Mouse (Mus musculus) embryonic facial prominence, embryonic 14.5 days (tissue): ENCODE data around the gene Ccl3. TPM values are rescaled to one million over a fixed set of nuclear protein-coding genes. Genes with fewer than 3 reads are reported as not detected.

Experiments
- ATAC-seq: fragments of 200-750 bp; cut with Nextera tagmentation; 2 replicates; pipeline ENCODE4 v1.8.0; 2017; ENCODE audit warnings: low read depth, moderate number of reproducible peaks, moderate TSS enrichment
- DNase-seq: peaks from one replicate; pipeline ENCODE4 v3.0.0-alpha.2; 2015; ENCODE audit warnings: low spot score
- H3K27ac ChIP-seq: fragments of 300-500 bp; sonication (generic); replicated peaks from 2 replicates; pipeline ENCODE4 v1.5.1; 2014; ENCODE audit warnings: low read depth, mild to moderate bottlenecking, low read length, moderate library complexity
- H3K27me3 ChIP-seq: fragments of 300-500 bp; sonication (generic); replicated peaks from 2 replicates; pipeline ENCODE4 v1.6.1; 2014; ENCODE audit warnings: low read length; ENCODE audit not compliant: control insufficient read depth, insufficient read depth
- H3K36me3 ChIP-seq: fragments of 300-500 bp; sonication (generic); 2 replicates; pipeline ENCODE4 v1.6.1; 2014; ENCODE audit warnings: low read length, mixed read lengths; ENCODE audit not compliant: control insufficient read depth, insufficient read depth
- H3K4me1 ChIP-seq: fragments of 300-500 bp; sonication (generic); 2 replicates; pipeline ENCODE4 v1.6.1; 2014; ENCODE audit warnings: antibody characterized with exemption, low read length; ENCODE audit not compliant: control insufficient read depth, insufficient read depth
- H3K4me2 ChIP-seq: fragments of 300-500 bp; sonication (generic); 2 replicates; pipeline ENCODE4 v1.6.1; 2014; ENCODE audit warnings: low read depth, mild to moderate bottlenecking, low read length, moderate library complexity, mixed read lengths
- H3K4me3 ChIP-seq: fragments of 300-500 bp; sonication (generic); 2 replicates; pipeline ENCODE4 v1.5.1; 2014; ENCODE audit warnings: low read depth, mild to moderate bottlenecking, low read length
- H3K9ac ChIP-seq: fragments of 300-500 bp; sonication (generic); 2 replicates; pipeline ENCODE4 v1.6.1; 2014; ENCODE audit warnings: low read depth, mild to moderate bottlenecking, low read length, moderate library complexity, mixed read lengths
- H3K9me3 ChIP-seq: fragments of 300-500 bp; sonication (generic); 2 replicates; pipeline ENCODE4 v1.6.1; 2016; ENCODE audit warnings: low read length; ENCODE audit not compliant: control insufficient read depth
- WGBS: fragments of 180-500 bp; shearing (Covaris S2); extraction: QIAGEN DNeasy Blood & Tissue Kit; methylation state at CpG from one replicate; pipeline ENCODE4 v1.1.7; 2014; 5-methylcytosine and 5-hydroxymethylcytosine counted together
- polyA plus RNA-seq: library from polyadenylated mRNA; unstranded; fragments of >200 nt; fragmentation: Nextera tagmentation; extraction: Ambion mirVana; gene quantifications from 2 replicates; pipeline ENCODE4 v1.2.1, GENCODE M21; 2014

The Ccl3 gene
- 0.93 and 1.7 TPM in 2 replicates for polyA plus RNA-seq

GRCm38 (mm10) chr11:83649305-83649841 is at the start of gene Ccl3:
TSS of gene Ccl3 (minus strand) at chr11:83649355.
- Histone ChIP-seq H3K9ac (no peak within 1 kb of the TSS), H3K27me3 (no peaks in the 10 kb centered on the region), H3K4me2 (no peak within 1 kb of the TSS), H3K4me3 (no peak within 1 kb of the TSS), H3K27ac (no peak within 1 kb of the TSS), H3K9me3 (no peaks in the 10 kb centered on the region), H3K4me1 (no peaks in the 10 kb centered on the region), H3K36me3 (no peaks in the 10 kb centered on the region)
- 82% methylated on average over 8 of the region's 8 CpGs for WGBS
- ATAC-seq = no peak
- DNase-seq = no peak

DNA sequence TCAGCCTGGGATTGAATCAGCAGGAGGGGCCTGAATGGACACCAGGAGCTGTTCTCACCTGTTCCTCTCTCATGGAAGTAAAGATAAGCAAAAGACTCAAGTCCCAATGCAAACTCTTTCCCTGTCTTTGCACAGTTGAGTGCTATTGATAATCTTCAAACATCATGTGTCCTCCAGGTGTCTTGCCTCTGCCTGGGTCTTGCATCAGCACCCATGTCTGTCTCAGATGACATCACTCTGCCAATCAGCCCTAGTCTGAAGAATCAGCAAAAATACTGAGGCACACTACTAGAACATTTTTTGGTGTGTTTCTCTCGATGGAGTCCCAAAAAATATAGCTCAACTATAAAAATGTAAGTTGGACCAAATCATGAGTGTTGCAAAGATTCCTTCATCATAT is 42.9 kb upstream of the Ccl3 start:
- H3K9me3 ChIP-seq = no peaks in the 10 kb centered on the region
- no peak for ATAC-seq
- no peaks in the 10 kb centered on the region for H3K4me1 ChIP-seq
- 58% methylated on average over 1 of the region's 1 CpGs for WGBS
- H3K9ac ChIP-seq = no peak overlapping the region
- H3K4me3 ChIP-seq = no peak overlapping the region
- H3K4me2 ChIP-seq = no peak overlapping the region
- H3K27ac ChIP-seq = no peak overlapping the region
- H3K36me3 ChIP-seq = no peaks in the 10 kb centered on the region
- no peak for DNase-seq
- no peaks in the 10 kb centered on the region for H3K27me3 ChIP-seq

DNA sequence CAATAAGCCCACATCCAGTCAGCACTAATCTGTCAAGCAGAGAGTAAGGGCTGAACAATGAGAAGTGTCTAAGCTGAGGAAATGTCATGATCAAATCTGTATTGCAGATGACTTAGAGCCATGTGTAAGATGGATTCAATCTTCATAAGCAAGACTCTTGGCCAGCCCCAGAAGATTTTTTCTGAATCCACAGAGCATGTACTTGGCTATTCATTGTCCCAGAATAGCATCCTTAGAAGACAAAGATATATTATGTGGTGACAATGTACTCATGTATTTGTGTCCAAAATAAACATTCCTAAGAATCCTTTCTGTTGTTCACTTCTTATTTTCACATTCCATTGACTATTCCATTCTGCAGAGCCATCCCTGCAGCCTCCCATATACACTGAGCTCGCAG is 40.8 kb upstream of the Ccl3 start:
- no peaks in the 10 kb centered on the region for H3K27me3 ChIP-seq
- no peaks in the 10 kb centered on the region for H3K4me1 ChIP-seq
- H3K27ac ChIP-seq = no peak overlapping the region
- no peaks in the 10 kb centered on the region for H3K9me3 ChIP-seq
- 73% methylated on average over 1 of the region's 1 CpGs for WGBS
- H3K9ac ChIP-seq = no peak overlapping the region
- ATAC-seq (no peak), DNase-seq (no peak)
- no peak overlapping the region for H3K4me3 ChIP-seq
- H3K36me3 ChIP-seq = no peaks in the 10 kb centered on the region
- H3K4me2 ChIP-seq = no peak overlapping the region

- H3K27me3 ChIP-seq = no peaks in the 10 kb centered on the region
- 76% methylated on average over 1 of the region's 1 CpGs for WGBS
- no peak for DNase-seq
- H3K9ac ChIP-seq = no peak overlapping the region
- H3K4me2 ChIP-seq = no peak overlapping the region
- no peaks in the 10 kb centered on the region for H3K4me1 ChIP-seq
- ATAC-seq = no peak
- no peaks in the 10 kb centered on the region for H3K36me3 ChIP-seq
- no peaks in the 10 kb centered on the region for H3K9me3 ChIP-seq
- no peak overlapping the region for H3K27ac ChIP-seq
- H3K4me3 ChIP-seq = no peak overlapping the region
These were observed 26.5 kb upstream of the Ccl3 start for GRCm38 (mm10) chr11:83675665-83676064.

DNA sequence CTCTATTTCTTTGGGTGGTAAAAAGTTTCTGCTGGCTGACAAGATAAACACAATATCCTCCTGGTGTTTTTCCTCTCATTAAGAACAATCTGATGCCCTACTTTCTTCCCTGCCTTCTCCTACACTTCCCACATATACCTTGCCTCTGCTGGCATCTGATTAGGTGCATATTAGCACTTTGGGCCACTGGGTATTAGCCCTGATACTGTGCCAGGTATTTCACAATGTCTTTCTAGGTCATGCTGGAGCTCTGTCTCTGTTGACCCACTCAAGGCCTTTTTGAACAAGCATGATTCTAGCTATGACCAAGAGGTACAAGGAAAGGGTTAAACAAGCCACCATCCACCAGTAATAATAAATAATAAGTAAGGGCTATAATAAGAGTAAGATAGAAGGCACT is 22.6 kb upstream of the Ccl3 start:
- H3K27me3 ChIP-seq = no peaks in the 10 kb centered on the region
- no peak overlapping the region for H3K4me2 ChIP-seq
- no peaks in the 10 kb centered on the region for H3K36me3 ChIP-seq
- ATAC-seq (no peak), DNase-seq (no peak)
- H3K27ac ChIP-seq = no peak overlapping the region
- no peak overlapping the region for H3K4me3 ChIP-seq
- no peak overlapping the region for H3K9ac ChIP-seq
- H3K9me3 ChIP-seq = no peaks in the 10 kb centered on the region
- H3K4me1 ChIP-seq = no peaks in the 10 kb centered on the region

DNA sequence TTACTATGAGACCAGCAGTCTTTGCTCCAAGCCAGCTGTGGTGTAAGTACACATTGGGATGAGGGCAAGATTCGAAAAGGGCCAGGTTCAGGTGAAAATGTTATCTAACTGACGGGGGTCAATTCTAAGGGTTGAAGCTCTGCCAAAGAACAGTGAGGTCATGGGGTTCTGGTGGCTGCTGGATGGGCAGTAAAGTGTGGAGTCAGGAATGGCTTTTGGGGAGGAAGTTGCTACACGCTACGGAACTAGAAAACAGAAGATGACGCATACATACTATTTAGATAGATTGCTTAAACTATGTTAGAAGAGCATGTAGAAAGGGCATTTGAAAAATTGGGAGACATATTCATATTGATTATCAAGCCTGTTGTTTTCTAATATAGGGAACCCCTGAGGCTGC is 14.4 kb upstream of the Ccl3 start:
- Histone ChIP-seq H3K27ac (no peak overlapping the region), H3K4me2 (no peak overlapping the region), H3K4me1 (no peaks in the 10 kb centered on the region), H3K9me3 (no peaks in the 10 kb centered on the region), H3K9ac (no peak overlapping the region), H3K4me3 (no peak overlapping the region), H3K27me3 (no peaks in the 10 kb centered on the region), H3K36me3 (no peaks in the 10 kb centered on the region)
- WGBS = 83% methylated on average over 5 of the region's 5 CpGs
- DNase-seq (no peak), ATAC-seq (no peak)

DNA sequence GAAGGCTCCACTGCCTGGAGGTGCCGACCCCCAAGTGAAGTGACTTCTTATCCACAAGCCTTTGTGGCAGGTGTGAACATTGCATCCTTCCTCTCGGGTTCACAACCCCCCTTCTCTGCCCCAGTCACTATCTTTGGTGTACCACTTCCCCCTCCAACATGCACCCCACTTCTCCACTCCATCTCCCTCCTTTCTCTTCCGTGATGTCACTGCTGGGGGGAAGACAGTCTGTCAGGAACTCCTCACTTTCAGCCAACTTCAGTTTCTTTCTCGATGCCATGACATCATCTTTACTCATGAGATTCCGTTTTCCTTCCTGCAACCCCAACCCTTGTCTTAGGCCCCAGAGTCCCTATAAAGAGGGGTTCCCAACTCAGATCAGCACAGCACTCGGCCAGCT is 13.0 kb upstream of the Ccl3 start, which contains the start of gene Ccl4:
Gene Ccl4, plus strand, starts transcription at position 381 of the 400 bp plus-strand sequence.
- 82% methylated on average over 6 of the region's 6 CpGs for WGBS
- DNase-seq (no peak), ATAC-seq (no peak)
- H3K4me2 ChIP-seq = no peak within 1 kb of the TSS
- no peaks in the 10 kb centered on the region for H3K4me1 ChIP-seq
- H3K36me3 ChIP-seq = no peaks in the 10 kb centered on the region
- H3K27me3 ChIP-seq = no peaks in the 10 kb centered on the region
- H3K9me3 ChIP-seq = no peaks in the 10 kb centered on the region
- H3K4me3 ChIP-seq = no peak within 1 kb of the TSS
- H3K27ac ChIP-seq = no peak within 1 kb of the TSS
- H3K9ac ChIP-seq = no peak within 1 kb of the TSS

GRCm38 (mm10) chr11:83658797-83659196 is 9.6 kb upstream of the Ccl3 start:
- no peaks in the 10 kb centered on the region for H3K27me3 ChIP-seq
- no peak overlapping the region for H3K27ac ChIP-seq
- ATAC-seq (no peak), DNase-seq (no peak)
- WGBS = 63% methylated on average over 6 of the region's 6 CpGs
- no peaks in the 10 kb centered on the region for H3K4me1 ChIP-seq
- no peak overlapping the region for H3K4me3 ChIP-seq
- H3K36me3 ChIP-seq = no peaks in the 10 kb centered on the region
- no peak overlapping the region for H3K4me2 ChIP-seq
- H3K9me3 ChIP-seq = no peaks in the 10 kb centered on the region
- no peak overlapping the region for H3K9ac ChIP-seq

DNA sequence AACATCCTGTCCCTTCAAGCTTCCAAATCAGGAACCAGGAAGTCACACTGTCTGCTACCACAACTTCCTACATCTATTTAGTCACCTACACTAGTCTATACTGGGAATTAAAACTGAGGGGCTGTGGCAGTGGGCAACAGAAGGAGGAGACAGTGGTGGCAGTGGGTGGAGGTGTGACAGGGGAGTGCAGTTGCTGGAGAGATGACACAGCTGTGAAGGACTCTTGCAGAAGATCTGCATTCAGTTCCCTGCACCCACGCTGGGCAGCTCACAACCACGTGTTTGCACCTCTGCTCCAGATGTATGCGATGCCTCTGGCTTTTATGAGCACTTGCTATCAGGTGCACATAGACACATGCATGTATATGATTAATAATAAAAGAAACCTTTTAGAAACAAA is 8.4 kb upstream of the Ccl3 start:
- H3K9ac ChIP-seq = no peak overlapping the region
- WGBS = 87% methylated on average over 3 of the region's 3 CpGs
- no peaks in the 10 kb centered on the region for H3K36me3 ChIP-seq
- ATAC-seq = no peak
- no peak overlapping the region for H3K4me3 ChIP-seq
- no peaks in the 10 kb centered on the region for H3K4me1 ChIP-seq
- no peak overlapping the region for H3K4me2 ChIP-seq
- H3K27me3 ChIP-seq = no peaks in the 10 kb centered on the region
- DNase-seq = no peak
- no peak overlapping the region for H3K27ac ChIP-seq
- no peaks in the 10 kb centered on the region for H3K9me3 ChIP-seq
